Mouse (Mus musculus) lung, adult 18-20 months (tissue): ENCODE results near the gene Ccdc57.
"Not testable (repeated sequence)": the region's sequence is repeated elsewhere in the genome, so short reads cannot be mapped to it uniquely, and the experiment has no call there.

Experiments used
- DNase-seq, 2 experiments: peaks; one replicate each; pipeline ENCODE4 v3.0.0; 2022; ENCODE audit warnings: mixed read lengths in 2 of 2

Ccdc57 gene

DNA sequence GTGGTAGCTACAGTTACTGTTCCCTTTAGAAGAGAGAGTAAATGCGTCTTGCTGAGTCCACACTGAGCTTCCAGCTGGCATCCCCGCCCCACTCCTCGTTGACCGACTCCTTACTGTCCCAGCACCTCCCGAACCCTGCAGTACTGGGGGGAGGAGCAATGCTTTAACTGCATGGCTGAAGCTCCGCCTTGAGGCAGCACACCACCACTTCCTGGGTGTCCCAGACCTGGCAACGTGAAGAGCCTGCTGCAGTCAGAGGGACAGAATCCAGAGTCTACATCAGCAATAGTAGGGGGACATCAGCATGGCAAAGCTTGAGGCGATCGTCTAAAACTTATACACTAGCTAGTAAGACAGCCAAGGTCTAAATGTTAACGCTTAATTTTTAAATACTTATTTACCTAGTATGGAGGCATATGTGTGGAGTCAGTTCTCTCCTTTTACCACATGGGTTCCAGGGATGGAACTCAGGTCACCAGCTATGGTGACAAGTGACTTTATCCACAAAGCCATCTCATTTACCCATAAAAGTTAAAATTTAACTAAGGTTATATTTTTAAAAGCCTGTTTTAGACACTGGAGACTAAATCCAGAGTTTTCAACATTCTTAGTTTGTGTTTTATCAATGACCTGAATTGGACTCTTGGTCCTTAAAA is 30.1 kb downstream of the Ccdc57 start:
- peak; percentile 59 to 66 for DNase-seq

DNA sequence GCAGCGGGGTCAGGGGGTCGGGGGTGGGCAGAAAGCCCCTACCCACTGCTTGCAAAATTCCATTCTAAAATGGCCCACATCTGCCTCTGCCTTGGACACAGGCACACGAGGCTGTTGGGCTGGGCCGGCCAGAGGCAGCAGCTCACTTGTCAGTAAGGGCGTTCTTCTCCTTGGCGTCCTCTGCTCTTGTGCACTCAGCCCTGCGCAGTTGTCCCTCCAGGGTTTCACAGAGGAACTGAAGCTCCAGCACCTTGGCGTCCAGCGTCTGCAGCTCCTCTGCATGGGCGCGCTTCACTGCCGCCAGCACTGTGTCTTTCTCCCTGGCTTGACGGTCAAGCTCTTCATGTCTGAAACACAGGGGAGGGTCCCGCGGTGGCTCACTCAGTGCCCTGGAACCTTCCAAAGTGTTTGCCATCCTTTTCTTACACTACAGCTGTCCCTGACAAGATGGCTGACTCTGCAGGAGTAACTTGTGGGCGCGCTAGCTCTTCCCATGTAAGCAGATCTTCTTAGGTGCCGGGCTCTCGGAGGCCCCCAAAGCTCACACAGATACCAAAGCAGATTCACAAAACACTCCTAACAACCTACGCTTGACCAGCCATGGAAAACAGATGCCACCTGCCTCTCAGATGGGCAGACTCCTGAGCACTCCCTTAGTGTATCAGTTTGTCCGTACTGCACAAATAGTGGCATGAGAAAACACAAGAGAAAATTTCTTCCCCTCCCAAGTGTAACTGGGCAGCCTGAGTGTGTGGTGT is 30.8 kb downstream of the Ccdc57 start:
- DNase-seq: no peak

GRCm38 (mm10) chr11:120900276-120901244 is 32.1 kb downstream of the Ccdc57 start:
- peak; percentile 53 to 72 for DNase-seq

DNA sequence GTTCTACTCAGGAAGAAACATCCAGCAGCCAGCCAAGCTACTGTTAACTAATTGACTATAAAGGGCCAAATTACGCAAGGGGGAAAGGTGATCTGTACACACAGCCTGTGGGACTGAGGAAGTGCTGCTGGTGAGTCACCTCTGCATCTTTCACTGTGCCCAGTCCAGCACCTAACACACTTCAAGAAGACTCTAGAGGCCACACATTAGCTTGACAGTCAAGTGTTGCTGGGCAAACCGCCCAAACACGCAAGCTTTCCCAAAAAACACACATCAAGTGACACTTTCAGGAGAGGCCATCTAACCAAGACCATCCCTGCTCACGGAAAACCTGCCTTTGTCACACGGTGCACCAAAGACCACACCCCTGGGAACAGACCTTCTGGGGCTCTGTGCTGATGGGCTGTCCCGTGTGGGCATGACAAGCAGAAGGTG is 34.5 kb downstream of the Ccdc57 start:
- DNase-seq: peak; percentile 83 to 87

DNA sequence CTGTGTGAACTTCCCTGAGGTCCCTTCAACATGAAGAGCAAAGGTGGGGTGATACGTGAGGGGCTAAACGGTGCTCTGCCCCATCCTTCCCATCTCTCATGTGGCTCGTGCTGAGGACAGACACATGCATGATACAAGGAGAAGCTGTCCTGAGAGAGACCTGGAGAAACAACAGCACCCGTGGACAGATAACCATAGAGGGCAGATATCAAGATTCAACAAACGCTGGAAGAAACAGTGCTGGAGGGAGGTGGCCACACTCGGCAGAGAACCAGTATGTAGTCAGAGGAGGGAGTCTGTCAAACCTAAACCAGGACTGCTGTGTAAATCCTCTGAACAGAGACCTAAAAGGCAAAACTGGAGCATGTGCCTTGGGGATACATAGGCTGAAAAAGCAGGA is 37.2 kb downstream of the Ccdc57 start:
- no peak for DNase-seq

- DNase-seq: no peak
Observed at GRCm38 (mm10) chr11:120894397-120894796, 38.3 kb downstream of the Ccdc57 start.

DNA sequence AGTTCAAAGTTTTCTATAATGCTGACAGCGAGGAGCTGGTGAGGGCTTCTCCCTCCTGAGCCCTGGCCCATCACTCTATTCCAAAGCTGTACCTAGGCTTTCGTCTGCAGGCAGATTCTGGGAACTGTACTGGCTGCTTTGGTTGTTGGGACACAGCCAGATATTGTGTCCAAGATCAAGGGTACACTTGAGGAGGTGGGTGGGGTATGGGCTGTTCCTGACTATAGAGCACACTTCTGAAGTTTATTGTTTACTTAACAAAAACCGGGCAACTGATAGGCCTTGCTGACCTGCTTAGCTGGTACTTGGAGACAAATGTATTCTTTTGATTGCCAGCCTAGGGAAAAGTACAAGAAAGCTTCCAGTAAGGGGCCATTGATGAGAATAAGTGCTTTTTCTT is 43.5 kb downstream of the Ccdc57 start:
- peak; percentile 79 to 88 for DNase-seq

DNA sequence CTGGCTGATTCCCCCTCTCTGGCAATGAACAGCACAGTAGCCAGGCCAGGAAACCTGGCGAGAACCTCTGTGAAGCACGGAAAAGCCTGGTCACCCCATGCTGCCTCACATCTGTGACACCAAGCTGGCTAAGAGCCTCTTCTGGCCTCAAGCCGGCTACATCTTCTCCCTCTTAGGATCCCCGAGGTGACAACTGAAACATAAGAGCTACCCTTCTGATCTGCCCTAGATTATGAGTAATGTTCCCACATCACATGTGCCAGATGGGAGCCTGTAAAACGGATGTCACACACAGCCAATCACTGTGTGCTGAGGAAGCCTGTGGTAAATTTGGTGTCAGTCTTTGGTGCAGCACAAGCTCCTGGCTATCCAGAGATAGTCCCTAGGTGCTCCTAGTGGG is 44.0 kb downstream of the Ccdc57 start:
- no peak for DNase-seq

DNA sequence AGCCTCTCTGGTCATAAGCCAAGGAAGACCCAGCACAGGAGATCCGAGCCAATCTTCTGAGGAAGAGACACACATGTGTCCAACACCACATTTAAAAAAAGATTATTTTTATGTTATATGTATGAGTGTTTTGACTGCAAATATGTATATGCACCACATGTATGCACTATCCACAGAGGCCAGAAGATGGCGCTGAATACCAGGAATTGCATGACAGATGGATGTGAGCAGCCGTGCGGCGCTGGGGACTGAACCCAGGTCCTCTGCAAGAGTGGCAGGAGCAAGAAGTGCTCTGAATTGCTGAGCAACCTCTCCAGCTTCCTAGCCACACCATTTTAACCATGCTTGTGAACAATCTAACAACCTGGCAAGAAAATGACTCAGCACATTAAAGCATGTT is 45.2 kb downstream of the Ccdc57 start:
- DNase-seq: no peak

DNA sequence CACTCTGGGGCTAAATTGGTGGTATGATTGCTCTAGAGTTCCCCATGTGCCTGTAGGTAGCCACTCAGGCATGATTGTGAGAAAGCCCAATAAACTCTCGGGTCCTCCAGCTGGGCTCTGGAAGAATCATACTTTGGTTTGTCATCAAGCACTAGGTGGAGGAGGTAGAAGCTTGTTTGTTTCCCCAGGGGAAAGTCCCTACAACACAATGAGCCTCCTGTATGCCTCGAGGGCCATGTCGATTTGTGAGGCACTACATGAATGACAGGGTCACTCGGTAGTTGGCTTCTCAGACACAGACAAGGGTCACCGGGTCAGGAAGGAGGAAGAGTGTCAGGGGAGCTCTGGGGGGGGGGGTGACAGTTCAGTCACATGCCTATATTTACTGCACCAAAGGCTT is 46.2 kb downstream of the Ccdc57 start:
- no peak for DNase-seq

GRCm38 (mm10) chr11:120883601-120884000 is 49.1 kb downstream of the Ccdc57 start:
- DNase-seq: no peak

DNA sequence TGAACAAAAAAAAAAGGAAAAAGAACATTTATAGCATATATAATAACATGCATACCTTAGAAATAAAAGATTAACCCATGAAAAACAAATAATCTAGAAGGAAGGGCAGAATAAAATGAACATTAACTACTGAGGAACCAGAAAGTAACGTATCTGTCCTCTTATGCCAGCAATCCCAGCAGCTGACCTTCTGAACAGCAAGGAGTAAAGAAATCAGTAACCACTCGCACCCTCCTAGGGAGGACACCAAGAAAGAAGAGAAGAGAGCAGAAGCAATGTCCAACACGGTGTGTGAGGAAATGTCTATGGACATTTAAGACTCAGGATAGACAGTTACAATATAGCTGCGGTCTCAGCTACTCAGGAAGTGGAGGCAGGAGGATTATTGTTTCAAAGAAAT is 49.7 kb downstream of the Ccdc57 start:
- DNase-seq: no peak

- DNase-seq: no peak
Observed at GRCm38 (mm10) chr11:120873206-120873605, 59.5 kb downstream of the Ccdc57 start.

- no peak for DNase-seq
Observed at GRCm38 (mm10) chr11:120871521-120871920, 61.2 kb downstream of the Ccdc57 start.

DNA sequence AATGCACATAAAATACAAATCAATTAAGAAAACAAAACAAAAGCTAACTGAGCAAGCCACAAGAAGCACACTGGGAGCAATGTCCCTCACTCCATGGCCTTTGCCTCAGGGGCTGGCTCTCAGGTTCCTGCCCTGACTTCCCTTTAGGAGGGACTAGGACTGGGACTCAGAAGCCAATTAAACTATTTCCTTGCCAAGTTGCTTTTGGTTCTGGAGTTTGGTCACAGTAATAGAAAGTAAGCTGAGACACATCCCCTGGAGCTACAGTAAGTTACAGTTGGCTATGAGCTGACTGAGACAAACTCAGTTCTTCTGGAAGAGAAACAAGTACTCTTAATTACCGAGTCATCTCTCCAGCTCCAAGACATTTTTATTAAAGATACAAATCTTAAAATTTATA is 66.9 kb downstream of the Ccdc57 start:
- DNase-seq: no peak

DNA sequence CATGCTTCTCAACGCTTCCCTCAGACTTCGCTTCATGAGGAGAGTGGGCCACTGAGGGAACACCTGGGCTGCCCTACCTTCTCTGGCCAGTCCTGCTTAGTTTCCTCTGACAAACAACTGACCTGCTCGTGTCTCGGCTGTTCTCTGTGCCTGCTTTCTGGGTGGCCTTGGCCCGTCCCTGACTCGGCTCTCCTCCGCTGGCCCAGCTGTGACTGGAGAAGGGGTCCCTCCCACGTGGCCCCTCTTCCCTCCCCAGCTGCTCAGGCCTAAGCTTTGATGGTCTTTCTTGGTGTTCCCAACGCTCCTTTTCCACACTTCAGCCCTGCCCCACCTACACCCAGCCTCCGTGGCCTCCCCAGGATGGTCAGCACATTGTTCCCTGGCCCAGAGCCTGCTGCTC is 69.9 kb downstream of the Ccdc57 start:
- DNase-seq: no peak

- DNase-seq: not testable (repeated sequence)
Observed at GRCm38 (mm10) chr11:120855938-120856337, 76.7 kb downstream of the Ccdc57 start.

GRCm38 (mm10) chr11:120853788-120854187 is 78.9 kb downstream of the Ccdc57 start:
- no peak for DNase-seq

DNA sequence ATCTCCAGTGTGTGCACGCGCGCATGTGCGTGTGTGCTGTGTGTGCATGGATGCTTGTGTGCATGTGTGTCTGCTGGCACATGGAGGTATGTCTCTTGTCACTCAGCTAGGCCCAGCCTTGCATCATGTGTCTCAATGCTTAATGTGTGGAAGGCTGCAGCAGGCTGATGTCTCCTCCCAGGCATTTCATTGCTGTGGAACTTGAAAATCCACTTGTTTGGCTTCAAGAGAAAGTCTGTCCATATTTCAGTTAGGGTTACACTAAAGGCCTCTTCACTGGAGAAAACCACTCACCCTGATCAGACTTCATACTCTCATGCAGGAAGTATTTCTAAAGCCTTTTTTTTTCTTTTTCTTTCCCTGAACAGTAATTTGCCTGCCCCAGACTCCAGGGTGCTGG is 79.5 kb downstream of the Ccdc57 start:
- peak in 1 of 2 experiments; percentile 55 for DNase-seq

GRCm38 (mm10) chr11:120852083-120852935 is 80.4 kb downstream of the Ccdc57 start:
- peak; percentile 45 to 78 for DNase-seq

- no peak for DNase-seq
Observed at GRCm38 (mm10) chr11:120851582-120851981, 81.1 kb downstream of the Ccdc57 start.

DNA sequence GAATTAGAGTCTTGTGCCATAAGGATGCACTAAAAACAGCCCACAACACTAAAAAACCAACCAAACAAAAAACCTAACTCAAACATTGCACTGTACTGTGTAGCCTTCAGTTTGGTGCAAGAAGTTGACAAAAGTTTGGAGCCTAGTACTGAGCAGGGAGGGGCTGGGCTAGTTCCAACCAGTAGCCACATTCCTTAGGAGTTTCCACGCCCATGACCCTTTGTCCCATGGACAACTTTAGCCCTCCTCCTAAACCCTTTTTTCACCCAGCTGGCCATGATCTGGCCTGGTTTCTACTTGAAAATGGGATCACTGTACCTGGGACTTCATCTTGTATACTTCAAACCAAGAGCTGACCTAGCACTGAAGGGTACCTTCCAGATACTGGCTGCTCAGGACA is 81.5 kb downstream of the Ccdc57 start:
- DNase-seq: peak in 1 of 2 experiments; percentile 53
